Mouse (Mus musculus): ENCODE data around the gene Dyrk1a. TPM values are rescaled to one million over a fixed set of nuclear protein-coding genes. Genes with fewer than 3 reads are reported as not detected.

The Dyrk1a gene
- polyA plus RNA-seq, 1 experiment = 21.2 TPM

- TF ChIP-seq POLR2A (IDR thresholded peaks at IDR 0.05; ENCODE audit: borderline replicate concordance, control insufficient read depth, low read depth, low read length) (no peak), CTCF (IDR thresholded peaks at IDR 0.05; ENCODE audit: control insufficient read depth, insufficient read depth, low read length) (no peak)
- H3K4me3 ChIP-seq (replicated peaks; ENCODE audit: control insufficient read depth, low read depth, low read length) = no peak overlapping the region
- H3K4me1 ChIP-seq (ENCODE audit: control insufficient read depth, insufficient read depth, low read length) = no peaks in the 10 kb centered on the region
- WGBS = 87% methylated on average over 4 of the region's 4 CpGs
- H3K27ac ChIP-seq (ENCODE audit: control insufficient read depth, insufficient read depth, low read depth, low read length, poor library complexity) = no peak overlapping the region
Observed at GRCm38 (mm10) chr16:94531268-94531667, 38.5 kb upstream of the Dyrk1a start.

GRCm38 (mm10) chr16:94533679-94534078, 36.1 kb upstream of the Dyrk1a start:
- no peak overlapping the region for H3K4me3 ChIP-seq (replicated peaks; ENCODE audit: control insufficient read depth, low read depth, low read length)
- WGBS = 76% methylated on average over 6 of the region's 6 CpGs
- 0 out of 2 replicates have a peak overlapping the region, but pooled peaks have one; percentile 0 for H3K27ac ChIP-seq (ENCODE audit: control insufficient read depth, insufficient read depth, low read depth, low read length, poor library complexity)
- H3K4me1 ChIP-seq (ENCODE audit: control insufficient read depth, insufficient read depth, low read length) = no peaks in the 10 kb centered on the region
- TF ChIP-seq CTCF (IDR thresholded peaks at IDR 0.05; ENCODE audit: control insufficient read depth, insufficient read depth, low read length) (no peak), POLR2A (IDR thresholded peaks at IDR 0.05; ENCODE audit: borderline replicate concordance, control insufficient read depth, low read depth, low read length) (no peak)

GRCm38 (mm10) chr16:94535716-94536115, 34.1 kb upstream of the Dyrk1a start:
- TF ChIP-seq POLR2A (IDR thresholded peaks at IDR 0.05; ENCODE audit: borderline replicate concordance, control insufficient read depth, low read depth, low read length) = no peak
- no peak for TF ChIP-seq CTCF (IDR thresholded peaks at IDR 0.05; ENCODE audit: control insufficient read depth, insufficient read depth, low read length)
- WGBS = 71% methylated on average over 5 of the region's 5 CpGs
- no peak overlapping the region for H3K27ac ChIP-seq (ENCODE audit: control insufficient read depth, insufficient read depth, low read depth, low read length, poor library complexity)
- no peak overlapping the region for H3K4me3 ChIP-seq (replicated peaks; ENCODE audit: control insufficient read depth, low read depth, low read length)
- H3K4me1 ChIP-seq (ENCODE audit: control insufficient read depth, insufficient read depth, low read length) = no peaks in the 10 kb centered on the region

- WGBS = 71% methylated on average over 7 of the region's 7 CpGs
Observed at GRCm38 (mm10) chr16:94536417-94537158, 33.2 kb upstream of the Dyrk1a start.

GRCm38 (mm10) chr16:94537159-94537527, 32.7 kb upstream of the Dyrk1a start:
- WGBS = 22% methylated on average over 9 of the region's 9 CpGs
- Histone ChIP-seq H3K4me1 (ENCODE audit: control insufficient read depth, insufficient read depth, low read length) (no peaks in the 10 kb centered on the region), H3K4me3 (replicated peaks; ENCODE audit: control insufficient read depth, low read depth, low read length) (no peak overlapping the region), H3K27ac (ENCODE audit: control insufficient read depth, insufficient read depth, low read depth, low read length, poor library complexity) (no peak overlapping the region)
- TF ChIP-seq CTCF (IDR thresholded peaks at IDR 0.05; ENCODE audit: control insufficient read depth, insufficient read depth, low read length) (no peak), POLR2A (IDR thresholded peaks at IDR 0.05; ENCODE audit: borderline replicate concordance, control insufficient read depth, low read depth, low read length) (no peak)

More at GRCm38 (mm10) chr16:94536417-94537158, 33.2 kb upstream of the Dyrk1a start:
- H3K4me1 ChIP-seq (ENCODE audit: control insufficient read depth, insufficient read depth, low read length) = no peaks in the 10 kb centered on the region
- TF ChIP-seq POLR2A (IDR thresholded peaks at IDR 0.05; ENCODE audit: borderline replicate concordance, control insufficient read depth, low read depth, low read length) (no peak), CTCF (IDR thresholded peaks at IDR 0.05; ENCODE audit: control insufficient read depth, insufficient read depth, low read length) (no peak)
- H3K27ac ChIP-seq (ENCODE audit: control insufficient read depth, insufficient read depth, low read depth, low read length, poor library complexity) = no peak overlapping the region
- H3K4me3 ChIP-seq (replicated peaks; ENCODE audit: control insufficient read depth, low read depth, low read length) = no peak overlapping the region

- Histone ChIP-seq H3K4me3 (replicated peaks; ENCODE audit: control insufficient read depth, low read depth, low read length) (no peak overlapping the region), H3K4me1 (ENCODE audit: control insufficient read depth, insufficient read depth, low read length) (no peaks in the 10 kb centered on the region), H3K27ac (ENCODE audit: control insufficient read depth, insufficient read depth, low read depth, low read length, poor library complexity) (no peak overlapping the region)
- 89% methylated on average over 9 of the region's 9 CpGs for WGBS
- TF ChIP-seq CTCF (IDR thresholded peaks at IDR 0.05; ENCODE audit: control insufficient read depth, insufficient read depth, low read length) = no peak
- TF ChIP-seq POLR2A (IDR thresholded peaks at IDR 0.05; ENCODE audit: borderline replicate concordance, control insufficient read depth, low read depth, low read length) = no peak
Observed at GRCm38 (mm10) chr16:94540140-94540539, 29.7 kb upstream of the Dyrk1a start.

- TF ChIP-seq CTCF (IDR thresholded peaks at IDR 0.05; ENCODE audit: control insufficient read depth, insufficient read depth, low read length) = no peak
- TF ChIP-seq POLR2A (IDR thresholded peaks at IDR 0.05; ENCODE audit: borderline replicate concordance, control insufficient read depth, low read depth, low read length) = no peak
- WGBS = 91% methylated on average over 8 of the region's 8 CpGs
- Histone ChIP-seq H3K4me1 (ENCODE audit: control insufficient read depth, insufficient read depth, low read length) (no peaks in the 10 kb centered on the region; the same call in 1 of the 2 replicates), H3K27ac (ENCODE audit: control insufficient read depth, insufficient read depth, low read depth, low read length, poor library complexity) (no peak overlapping the region), H3K4me3 (replicated peaks; ENCODE audit: control insufficient read depth, low read depth, low read length) (no peak overlapping the region)
Observed at GRCm38 (mm10) chr16:94542898-94543297, 26.9 kb upstream of the Dyrk1a start.

- WGBS = 79% methylated on average over 11 of the region's 11 CpGs
- TF ChIP-seq POLR2A (IDR thresholded peaks at IDR 0.05; ENCODE audit: borderline replicate concordance, control insufficient read depth, low read depth, low read length) (no peak), CTCF (IDR thresholded peaks at IDR 0.05; ENCODE audit: control insufficient read depth, insufficient read depth, low read length) (no peak)
- Histone ChIP-seq H3K4me3 (replicated peaks; ENCODE audit: control insufficient read depth, low read depth, low read length) (no peak overlapping the region), H3K4me1 (ENCODE audit: control insufficient read depth, insufficient read depth, low read length) (no peaks in the 10 kb centered on the region; the same call in 1 of the 2 replicates), H3K27ac (ENCODE audit: control insufficient read depth, insufficient read depth, low read depth, low read length, poor library complexity) (no peak overlapping the region)
Observed at GRCm38 (mm10) chr16:94544540-94545105, 25.2 kb upstream of the Dyrk1a start.
